Mouse (Mus musculus): ENCODE data around the gene 4930447C04Rik.

- TF ChIP-seq CTCF (IDR thresholded peaks at IDR 0.05; ENCODE audit: extremely low read depth, insufficient read depth, low read length) (peak; percentile 92), POLR2A (IDR thresholded peaks at IDR 0.05; ENCODE audit: extremely low read depth, insufficient read depth, low read length) (no peak)
Measured at GRCm38 (mm10) chr12:72976718-72977117, 36.1 kb upstream of the 4930447C04Rik start.
